Mouse (Mus musculus): ENCODE measurements around the gene Hnrnpl.

The Hnrnpl gene

GRCm38 (mm10) chr7:28808221-28808941 lies at the start of gene Hnrnpl:
Hnrnpl (plus strand) TSS chr7:28808541.
- no peak for DNase-seq

GRCm38 (mm10) chr7:28758623-28759022 lies 49.7 kb upstream of the Hnrnpl start:
- DNase-seq: no peak

- no peak for DNase-seq
These were observed 46.4 kb upstream of the Hnrnpl start for GRCm38 (mm10) chr7:28761907-28762306.

- DNase-seq: no peak
These were observed 43.1 kb upstream of the Hnrnpl start for GRCm38 (mm10) chr7:28765211-28765610.

- DNase-seq: peak; percentile 97
These were observed 42.0 kb upstream of the Hnrnpl start, which contains the start of gene Sirt2 for GRCm38 (mm10) chr7:28766173-28766879. Sirt2 (plus strand) TSS chr7:28766735.

- no peak for DNase-seq
These were observed 41.4 kb upstream of the Hnrnpl start for GRCm38 (mm10) chr7:28766910-28767309.

- no peak for DNase-seq
These were observed 40.8 kb upstream of the Hnrnpl start, which contains the start of gene Nfkbib for GRCm38 (mm10) chr7:28767462-28767965. Nfkbib (minus strand) TSS chr7:28767512.

- no peak for DNase-seq
These were observed 38.9 kb upstream of the Hnrnpl start for GRCm38 (mm10) chr7:28769414-28769958.

GRCm38 (mm10) chr7:28770309-28770708 lies 38.0 kb upstream of the Hnrnpl start:
- no peak for DNase-seq

GRCm38 (mm10) chr7:28771867-28772266 lies 36.5 kb upstream of the Hnrnpl start:
- DNase-seq: no peak

- DNase-seq: no peak
These were observed 35.2 kb upstream of the Hnrnpl start for GRCm38 (mm10) chr7:28773163-28773562.

- DNase-seq: no peak
These were observed 34.2 kb upstream of the Hnrnpl start for GRCm38 (mm10) chr7:28774164-28774563.

- no peak for DNase-seq
These were observed 33.2 kb upstream of the Hnrnpl start for GRCm38 (mm10) chr7:28775129-28775528.

- DNase-seq: no peak
These were observed 29.5 kb upstream of the Hnrnpl start for GRCm38 (mm10) chr7:28778825-28779224.

- peak; percentile 86 for DNase-seq
These were observed 28.2 kb upstream of the Hnrnpl start for GRCm38 (mm10) chr7:28780067-28780658.

- DNase-seq: no peak
These were observed 27.5 kb upstream of the Hnrnpl start for GRCm38 (mm10) chr7:28780857-28781256.

- no peak for DNase-seq
These were observed 27.1 kb upstream of the Hnrnpl start for GRCm38 (mm10) chr7:28781261-28781663.

- DNase-seq: no peak
These were observed 23.2 kb upstream of the Hnrnpl start for GRCm38 (mm10) chr7:28785161-28785560.

- DNase-seq: no peak
These were observed 20.5 kb upstream of the Hnrnpl start for GRCm38 (mm10) chr7:28787884-28788283.

- DNase-seq: no peak
These were observed 19.8 kb upstream of the Hnrnpl start, which contains the start of gene Rinl for GRCm38 (mm10) chr7:28788307-28789195. Rinl (plus strand) TSS chr7:28788969.

- no peak for DNase-seq
These were observed 19.1 kb upstream of the Hnrnpl start for GRCm38 (mm10) chr7:28789235-28789634.

Measured in cerebellum, adult 11 months (tissue).